12 mouse cellular contexts compared by ENCODE assay signal in genomic region chr1:128722061-128722471, GRCm38 (mm10).
A peak's percentile ranks its signal among the peaks of the same experiment; 100 is the strongest.
DNase-seq lines count a peak whose midpoint lies in the region; ATAC-seq lines count a peak whose summit lies in the region.
"Had no signal": no experiment of that assay in that cellular context is flagged by ENCODE, and none has a peak within 500 bp of the region (broad histone marks: within the 10 kb centered on the region; RNA-seq: fewer than 3 reads in every experiment).

No protein-coding gene starts in this region.

- H3K27ac ChIP-seq in forebrain, embryonic 12.5 days: no peak overlapping the region
- H3K27ac ChIP-seq: embryonic facial prominence, embryonic 13.5 days; stomach, embryonic 15.5 days had no signal

- ATAC-seq in hematopoietic stem cell, adult 5-6 weeks (replicated peaks in 1 of 2; ENCODE audit: insufficient read depth in 1 of 2, low FRiP score in 2 of 2, low TSS enrichment in 1 of 2, low read depth in 1 of 2, poor library complexity in 2 of 2, severe bottlenecking in 2 of 2): peak; percentile 20 to 42; a peak in 1 of 4 replicates
- peak; percentile 52 for ATAC-seq in megakaryocyte progenitor cell, adult 5-6 weeks (replicated peaks; ENCODE audit: poor library complexity)
- no peak for ATAC-seq in forebrain, embryonic 12.5 days (ENCODE audit: low FRiP score)

- 78% methylated on average over 2 of the region's 2 CpGs for WGBS in forebrain, embryonic 12.5 days

- H3K4me1 ChIP-seq in forebrain, embryonic 12.5 days: no peaks in the 10 kb centered on the region
- H3K4me1 ChIP-seq: embryonic facial prominence, embryonic 13.5 days; stomach, embryonic 15.5 days had no signal

- no peaks in the 10 kb centered on the region for H3K36me3 ChIP-seq in forebrain, embryonic 12.5 days (replicated peaks)
- H3K36me3 ChIP-seq: embryonic facial prominence, embryonic 13.5 days; stomach, embryonic 15.5 days had no signal

- peak; percentile 56 for DNase-seq in kidney, postnatal 14 days
- DNase-seq in kidney, postnatal 4 days: no peak
- peak; percentile 45 to 56 for DNase-seq in heart, adult 9 months (ENCODE audit: low spot score in 2 of 2)
- DNase-seq in ovary, postnatal 10 days (ENCODE audit: low spot score): no peak
- no peak for DNase-seq in thymus, postnatal 14 days
- DNase-seq: cerebellum, adult 9-11 months had no signal

- H3K4me2 ChIP-seq in forebrain, embryonic 12.5 days: no peak overlapping the region
- H3K4me2 ChIP-seq: embryonic facial prominence, embryonic 13.5 days; stomach, embryonic 15.5 days had no signal

- H3K9me3 ChIP-seq in forebrain, embryonic 12.5 days: no peaks in the 10 kb centered on the region
- H3K9me3 ChIP-seq: embryonic facial prominence, embryonic 13.5 days; stomach, embryonic 15.5 days had no signal

- no peak overlapping the region for H3K4me3 ChIP-seq in forebrain, embryonic 12.5 days (replicated peaks)
- H3K4me3 ChIP-seq: embryonic facial prominence, embryonic 13.5 days; myocyte; stomach, embryonic 15.5 days had no signal

- H3K9ac ChIP-seq in forebrain, embryonic 12.5 days: no peak overlapping the region
- H3K9ac ChIP-seq: embryonic facial prominence, embryonic 13.5 days; stomach, embryonic 15.5 days had no signal

- H3K27me3 ChIP-seq in forebrain, embryonic 12.5 days: no peaks in the 10 kb centered on the region
- H3K27me3 ChIP-seq: embryonic facial prominence, embryonic 13.5 days; stomach, embryonic 15.5 days had no signal

Comparison
In these comparisons a context has a peak if more than half of its experiments do, and no peak if none do; other contexts are left out.
1. DNase-seq: peak in kidney, postnatal 14 days (single experiment) and heart, adult 9 months (2 of 2); none in kidney, postnatal 4 days (0 of 2), ovary, postnatal 10 days (single experiment) and thymus, postnatal 14 days (single experiment).